Mouse (Mus musculus) hematopoietic multipotent progenitor cell, adult 10-12 weeks (in vitro differentiated cells): ENCODE data around the gene Olfr1110. TPM values are rescaled to one million over a fixed set of nuclear protein-coding genes. Genes with fewer than 3 reads are reported as not detected.

ENCODE experiments used
- polyA plus RNA-seq: library from polyadenylated mRNA; stranded (reverse); fragments of >175 nt; gene quantifications from 2 replicates; pipeline ENCODE4 v1.2.3, GENCODE M21; 2012; ENCODE audit warnings: low replicate concordance

Olfr1110 gene
- not detected in 2 replicates for polyA plus RNA-seq

GRCm38 (mm10) chr2:87140200-87140599 is at the start of gene Olfr1110:
Gene Olfr1110, minus strand, starts transcription at chr2:87140300.

GRCm38 (mm10) chr2:87187498-87187897 is 47.4 kb upstream of the Olfr1110 start, which contains the start of gene Olfr1112:
Gene Olfr1112, plus strand, starts transcription at chr2:87187798.

GRCm38 (mm10) chr2:87152524-87152923 is 12.4 kb upstream of the Olfr1110 start, which contains the start of gene Olfr1111:
Gene Olfr1111, minus strand, starts transcription at chr2:87152624.

GRCm38 (mm10) chr2:87114467-87114866 is 25.6 kb downstream of the Olfr1110 start, which contains the start of gene Olfr259:
Gene Olfr259, minus strand, starts transcription at chr2:87114567.

GRCm38 (mm10) chr2:87095908-87096307 is 44.2 kb downstream of the Olfr1110 start, which contains the start of gene Olfr1109:
Gene Olfr1109, minus strand, starts transcription at chr2:87096008.

Other genes with a start within 250 kb of the Olfr1110 start
- gene Olfr1097, start 248.1 kb downstream of the Olfr1110 start, polyA plus RNA-seq: not detected in 2 replicates
- not detected in 2 replicates for gene Olfr1098, start 215.8 kb downstream of the Olfr1110 start, polyA plus RNA-seq
- gene Olfr1099, start 179.6 kb downstream of the Olfr1110 start, polyA plus RNA-seq: not detected in 2 replicates
- not detected in 2 replicates for gene Olfr1100, start 160.3 kb downstream of the Olfr1110 start, polyA plus RNA-seq
- not detected in 2 replicates for gene Olfr1101, start 149.1 kb downstream of the Olfr1110 start, polyA plus RNA-seq
- gene Olfr1102, start 141.9 kb downstream of the Olfr1110 start, polyA plus RNA-seq: not detected in 2 replicates
- gene Olfr1104, start 113.2 kb downstream of the Olfr1110 start, polyA plus RNA-seq: not detected in 2 replicates
- gene Olfr1105, start 103.8 kb downstream of the Olfr1110 start, polyA plus RNA-seq: not detected in 2 replicates
- gene Olfr1106, start 88.0 kb downstream of the Olfr1110 start, polyA plus RNA-seq: 0.15 TPM in 1 of 2 replicates, not detected in the other
- not detected in 2 replicates for gene Olfr1107, start 64.5 kb downstream of the Olfr1110 start, polyA plus RNA-seq
- gene Olfr1109, start 44.3 kb downstream of the Olfr1110 start, polyA plus RNA-seq: not detected in 2 replicates
- gene Olfr259, start 25.7 kb downstream of the Olfr1110 start, polyA plus RNA-seq: not detected in 2 replicates
- gene Olfr1111, start 12.3 kb upstream of the Olfr1110 start, polyA plus RNA-seq: not detected in 2 replicates
- gene Olfr1112, start 47.5 kb upstream of the Olfr1110 start, polyA plus RNA-seq: not detected in 2 replicates
- not detected in 2 replicates for gene Olfr1113, start 68.7 kb upstream of the Olfr1110 start, polyA plus RNA-seq
- not detected in 2 replicates for gene Olfr1115, start 107.7 kb upstream of the Olfr1110 start, polyA plus RNA-seq
- gene Olfr1116, start 127.2 kb upstream of the Olfr1110 start, polyA plus RNA-seq: not detected in 2 replicates
- gene Olfr1118, start 167.3 kb upstream of the Olfr1110 start, polyA plus RNA-seq: not detected in 2 replicates
- not detected in 2 replicates for gene Olfr1120, start 214.5 kb upstream of the Olfr1110 start, polyA plus RNA-seq
- not detected in 2 replicates for gene Olfr1121, start 229.6 kb upstream of the Olfr1110 start, polyA plus RNA-seq
- 0.23 TPM in 1 of 2 replicates, not detected in the other for gene Olfr1122, start 245.5 kb upstream of the Olfr1110 start, polyA plus RNA-seq